Mouse (Mus musculus): ENCODE measurements at regions not wholly inside any gene's neighbourhood (a gene's known extent, or its start where the extent isn't known, plus 50 kb on each side); places are given as distances from the start of the nearest gene placed in this dataset.

DNA sequence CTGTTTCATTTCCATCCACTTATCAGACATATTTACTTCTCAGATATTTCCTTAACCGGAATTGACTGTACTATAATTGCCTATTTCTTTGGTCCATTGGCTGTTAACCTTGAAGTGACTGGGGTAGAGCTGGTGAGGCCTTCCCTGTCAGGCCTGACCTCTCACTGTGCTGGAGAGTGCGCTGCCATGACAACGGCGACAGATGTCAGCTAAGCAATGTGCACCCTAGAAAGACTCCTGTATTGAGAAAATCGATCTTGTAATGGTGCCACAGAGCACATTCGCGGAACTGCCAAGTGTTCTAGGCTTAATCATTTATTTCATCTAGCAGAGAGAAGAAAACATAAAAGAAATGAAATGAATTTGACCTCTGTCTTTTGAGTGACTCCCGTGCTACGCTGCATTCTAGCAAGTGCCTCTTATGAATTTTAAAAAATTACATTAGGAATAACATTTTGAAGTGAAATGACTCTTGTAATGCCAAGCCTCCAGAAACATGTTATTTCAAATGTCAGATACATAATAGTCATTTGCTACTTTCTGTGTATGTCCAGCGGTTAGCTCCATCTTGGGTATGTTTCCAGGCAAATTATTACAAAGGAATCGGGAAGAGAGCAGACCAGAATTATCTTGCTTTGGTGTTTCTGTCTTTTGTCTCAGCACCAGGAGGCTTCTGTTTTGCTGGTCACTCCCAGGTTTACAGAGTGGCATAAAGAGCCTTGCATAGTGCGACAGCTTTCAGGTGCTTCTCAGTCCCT, 133.4 kb downstream of the Snx10 start:
- no peak for TF ChIP-seq POLR2A (IDR thresholded peaks at IDR 0.05; ENCODE audit: insufficient read length, low read depth)
- no peak for TF ChIP-seq CEBPB (IDR thresholded peaks at IDR 0.05; ENCODE audit: insufficient read depth, poor library complexity, severe bottlenecking)
- no peak for TF ChIP-seq POLR2AphosphoS2 (IDR thresholded peaks at IDR 0.05; ENCODE audit: insufficient read length, low read depth)
- TF ChIP-seq E2F4 (IDR thresholded peaks at IDR 0.05; ENCODE audit: insufficient read depth), result no peak
- no peak for TF ChIP-seq USF1 (IDR thresholded peaks at IDR 0.05; ENCODE audit: low read depth)
- no peak for TF ChIP-seq MYOG (IDR thresholded peaks at IDR 0.05; ENCODE audit: control insufficient read depth in 1 of 3, insufficient read depth in 1 of 3, insufficient read length in 2 of 3, low read depth in 2 of 3)
- no peak for TF ChIP-seq TCF12 (IDR thresholded peaks at IDR 0.05; ENCODE audit: insufficient read depth, poor library complexity, severe bottlenecking)

Data from myocyte (in vitro differentiated cells).